Mouse (Mus musculus): ENCODE measurements at regions not wholly inside any gene's neighbourhood (a gene's known extent, or its start where the extent isn't known, plus 50 kb on each side); places are given as distances from the start of the nearest gene placed in this dataset.

- no peak for DNase-seq (ENCODE audit: low spot score in 2 of 2)
Measured at GRCm38 (mm10) chr2:124718985-124719384, 348.9 kb upstream of the Slc24a5 start.

- DNase-seq (ENCODE audit: low spot score in 2 of 2): no peak
Measured at GRCm38 (mm10) chr2:124719820-124720478, 348.0 kb upstream of the Slc24a5 start.

GRCm38 (mm10) chr2:124720593-124721445 lies 347.1 kb upstream of the Slc24a5 start:
- DNase-seq (ENCODE audit: low spot score in 2 of 2): no peak

GRCm38 (mm10) chr2:124724171-124724570 lies 343.8 kb upstream of the Slc24a5 start:
- no peak for DNase-seq (ENCODE audit: low spot score in 2 of 2)

- no peak for DNase-seq (ENCODE audit: low spot score in 2 of 2)
Measured at GRCm38 (mm10) chr2:124724827-124725480, 343.0 kb upstream of the Slc24a5 start.

GRCm38 (mm10) chr2:124727979-124728378 lies 339.9 kb upstream of the Slc24a5 start:
- DNase-seq (ENCODE audit: low spot score in 2 of 2): no peak

GRCm38 (mm10) chr2:124732593-124732992 lies 335.3 kb upstream of the Slc24a5 start:
- no peak for DNase-seq (ENCODE audit: low spot score in 2 of 2)

GRCm38 (mm10) chr2:124740848-124741247 lies 327.1 kb upstream of the Slc24a5 start:
- no peak for DNase-seq (ENCODE audit: low spot score in 2 of 2)

GRCm38 (mm10) chr2:124742964-124743363 lies 325.0 kb upstream of the Slc24a5 start:
- DNase-seq (ENCODE audit: low spot score in 2 of 2): no peak

GRCm38 (mm10) chr2:124745045-124745444 lies 322.9 kb upstream of the Slc24a5 start:
- no peak for DNase-seq (ENCODE audit: low spot score in 2 of 2)

- DNase-seq (ENCODE audit: low spot score in 2 of 2): no peak
Measured at GRCm38 (mm10) chr2:124747119-124747518, 320.8 kb upstream of the Slc24a5 start.

- DNase-seq (ENCODE audit: low spot score in 2 of 2): peak in 1 of 2 experiments; percentile 40
Measured at GRCm38 (mm10) chr2:124747627-124748026, 320.3 kb upstream of the Slc24a5 start.

- no peak for DNase-seq (ENCODE audit: low spot score in 2 of 2)
Measured at GRCm38 (mm10) chr2:124751832-124752231, 316.1 kb upstream of the Slc24a5 start.

GRCm38 (mm10) chr2:124753717-124754116 lies 314.2 kb upstream of the Slc24a5 start:
- no peak for DNase-seq (ENCODE audit: low spot score in 2 of 2)

- DNase-seq (ENCODE audit: low spot score in 2 of 2): no peak
Measured at GRCm38 (mm10) chr2:124755244-124755643, 312.7 kb upstream of the Slc24a5 start.

- DNase-seq (ENCODE audit: low spot score in 2 of 2): no peak
Measured at GRCm38 (mm10) chr2:124758992-124759391, 308.9 kb upstream of the Slc24a5 start.

- DNase-seq (ENCODE audit: low spot score in 2 of 2): no peak
Measured at GRCm38 (mm10) chr2:124763650-124764049, 304.3 kb upstream of the Slc24a5 start.

- no peak for DNase-seq (ENCODE audit: low spot score in 2 of 2)
Measured at GRCm38 (mm10) chr2:124764186-124764910, 303.6 kb upstream of the Slc24a5 start.

- no peak for DNase-seq (ENCODE audit: low spot score in 2 of 2)
Measured at GRCm38 (mm10) chr2:124769267-124769967, 298.5 kb upstream of the Slc24a5 start.

- no peak for DNase-seq (ENCODE audit: low spot score in 2 of 2)
Measured at GRCm38 (mm10) chr2:124770028-124770427, 297.9 kb upstream of the Slc24a5 start.

- DNase-seq (ENCODE audit: low spot score in 2 of 2): no peak
Measured at GRCm38 (mm10) chr2:124772055-124772708, 295.7 kb upstream of the Slc24a5 start.
